Mouse (Mus musculus): ENCODE results near the gene Myb.

The Myb gene

DNA sequence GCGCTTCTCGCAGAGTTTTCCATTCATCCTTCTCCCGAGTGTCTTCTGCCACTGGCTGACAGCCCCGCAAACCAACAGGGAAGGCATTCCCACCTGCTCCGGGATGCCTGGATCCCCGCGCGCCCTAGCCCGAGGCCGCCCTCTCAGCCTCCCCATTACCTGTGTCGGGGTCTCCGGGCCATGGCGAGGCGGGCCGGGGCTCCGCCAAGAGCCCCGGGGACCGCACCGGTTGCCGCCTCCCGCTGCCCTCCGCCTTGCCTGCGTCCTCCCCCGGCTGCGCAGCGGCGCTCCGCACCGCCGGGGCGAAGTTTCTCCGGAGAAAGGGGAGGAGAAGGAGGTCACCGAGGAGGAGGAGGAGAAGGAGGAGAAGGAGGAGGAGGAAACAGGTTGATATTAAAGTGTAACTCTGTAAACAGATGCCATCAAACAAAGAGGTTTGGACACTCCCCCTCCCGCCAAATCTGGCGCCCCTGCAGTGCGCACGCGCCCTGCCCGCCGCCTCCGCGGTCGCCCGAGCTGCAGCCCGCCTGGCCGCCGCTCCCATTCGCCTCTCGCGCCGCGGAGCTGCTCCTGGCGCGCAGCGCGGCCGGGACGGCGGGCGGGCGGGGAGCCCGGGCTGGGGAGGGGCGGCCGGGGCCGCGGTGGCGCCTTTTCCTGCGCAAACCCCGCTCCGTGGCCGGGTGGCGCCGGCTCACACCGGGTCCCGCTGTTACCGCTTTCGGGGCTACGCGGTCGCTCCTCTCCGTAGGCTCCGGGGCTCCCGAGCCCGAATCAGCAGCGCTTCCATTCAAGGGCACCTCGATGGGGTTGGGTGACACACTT is at the start of gene Myb:
TSS of gene Myb (minus strand) at position 448 of the 822 bp plus-strand sequence.
- peak; percentile 85 for DNase-seq

DNA sequence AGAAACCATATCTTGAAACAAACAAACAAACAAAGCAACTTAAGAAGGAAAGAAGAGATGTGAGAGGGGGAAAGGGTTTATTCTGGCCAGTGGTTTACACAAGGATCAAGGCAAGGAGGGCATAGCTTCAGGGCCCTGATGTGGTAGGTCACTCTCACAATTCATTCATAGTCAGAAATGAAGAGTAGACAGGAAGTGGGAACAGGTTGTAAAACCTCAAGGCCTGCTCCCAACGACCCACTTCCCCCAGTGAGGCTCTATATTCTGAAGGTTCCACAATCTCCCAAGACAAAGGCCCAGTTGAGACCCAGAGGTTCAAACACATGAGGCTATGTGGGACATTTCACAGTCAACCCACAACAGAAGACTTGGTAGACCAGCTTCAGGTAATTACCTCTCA is 46.6 kb upstream of the Myb start:
- DNase-seq = no peak

DNA sequence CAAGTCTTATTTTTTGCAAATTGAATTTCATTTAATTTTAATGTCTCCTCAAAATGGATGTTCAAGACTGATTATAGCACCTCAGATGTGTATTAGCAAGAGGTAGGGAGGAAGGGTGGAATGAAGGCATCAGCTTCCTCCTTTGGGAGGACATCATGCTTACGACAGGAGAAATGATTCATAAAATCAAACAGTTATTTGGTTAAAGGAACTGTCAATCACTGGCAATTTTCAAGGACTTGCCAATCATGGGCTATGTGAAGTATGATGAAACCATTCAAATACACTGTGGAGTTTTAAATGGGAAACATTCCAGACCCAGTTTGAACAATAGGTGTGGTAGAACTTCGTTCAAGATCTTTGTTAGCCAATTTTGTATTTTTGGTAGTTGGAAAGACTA is 45.4 kb upstream of the Myb start:
- no peak for DNase-seq

DNA sequence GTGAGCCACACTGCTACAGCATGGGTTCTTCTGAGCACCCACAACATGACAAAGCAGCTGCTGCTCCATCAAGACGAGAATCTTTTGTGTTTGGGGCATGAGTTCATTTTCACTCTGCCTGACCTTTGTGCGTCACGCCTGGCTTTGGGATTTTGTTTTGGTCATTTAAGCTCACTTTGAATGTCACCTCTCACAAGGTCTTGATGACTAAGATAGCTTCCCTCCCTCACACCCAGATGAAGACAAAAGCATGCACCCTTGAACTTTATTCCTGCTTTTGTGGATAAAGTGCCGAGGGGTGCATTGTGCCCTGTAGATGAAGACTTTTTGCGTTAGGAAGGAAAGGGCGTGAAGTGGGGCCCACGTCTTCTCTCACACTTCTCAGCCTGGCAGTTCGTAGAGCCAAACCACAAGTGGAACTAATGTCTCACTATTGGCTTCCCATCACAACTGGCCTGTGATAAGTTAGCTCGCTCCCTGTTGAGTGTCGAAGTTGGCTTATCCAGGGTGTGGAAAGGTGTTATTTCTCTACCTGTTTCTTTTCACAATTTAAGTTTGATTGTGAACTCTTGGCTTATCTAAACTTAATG is 43.8 kb upstream of the Myb start:
- DNase-seq = no peak

DNA sequence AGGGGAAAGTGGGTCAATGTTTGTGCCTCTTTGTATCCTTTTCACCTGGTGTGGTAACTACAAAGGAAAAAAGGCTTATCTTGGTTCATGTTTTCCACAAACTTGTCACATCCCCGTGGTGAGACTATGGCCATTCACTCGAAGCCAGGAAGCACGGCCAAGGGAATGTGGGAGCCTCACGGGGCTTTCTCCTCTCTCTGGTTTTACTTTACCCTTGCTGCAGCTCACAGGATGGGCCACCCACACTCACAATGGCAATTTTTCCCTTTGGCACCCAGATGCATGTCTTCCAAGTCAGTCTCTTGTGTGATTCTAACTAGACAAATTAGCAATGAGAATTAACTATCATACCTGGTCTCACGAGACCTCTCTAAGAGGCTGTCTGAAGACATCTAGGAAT is 43.1 kb upstream of the Myb start:
- no peak for DNase-seq

DNA sequence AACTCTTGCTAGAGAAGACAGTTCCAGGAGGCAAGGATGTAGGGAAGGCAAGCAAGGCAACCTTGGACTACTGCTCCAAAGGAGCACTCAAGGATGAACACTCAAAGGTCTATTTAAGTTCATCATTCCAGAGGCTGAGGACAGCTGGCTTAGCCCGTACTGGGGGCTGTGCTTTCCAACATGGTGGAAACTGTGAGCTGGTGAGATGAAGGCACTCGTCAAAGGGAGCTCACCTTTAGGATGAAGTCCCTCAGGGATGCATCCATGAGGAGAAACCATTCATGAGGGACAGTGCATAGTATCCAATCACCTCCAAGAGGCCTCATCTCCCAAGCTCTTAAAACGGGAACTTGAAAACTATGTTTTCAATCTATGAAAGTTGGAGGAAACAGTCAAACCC is 42.7 kb upstream of the Myb start:
- DNase-seq = no peak

DNA sequence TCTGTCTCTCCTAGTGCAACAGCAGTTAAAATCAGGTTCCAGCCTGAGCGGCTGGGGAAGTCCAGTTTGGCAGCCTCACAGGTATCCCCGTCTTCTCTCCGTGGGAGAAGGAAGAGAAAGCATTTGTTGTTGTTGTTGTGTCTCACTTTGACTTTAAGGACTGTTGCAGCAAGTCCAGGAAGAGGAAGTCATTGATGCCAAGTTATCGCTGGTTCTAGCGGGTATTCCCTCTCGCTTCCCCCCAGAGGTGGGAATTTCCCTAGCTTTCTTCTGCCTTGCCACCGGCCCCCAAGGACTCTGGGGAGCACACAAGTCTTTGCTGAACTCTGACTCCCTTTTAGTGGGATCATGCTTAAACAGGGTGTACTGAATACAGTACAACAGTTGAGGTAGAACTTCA is 40.0 kb upstream of the Myb start:
- no peak for DNase-seq

DNA sequence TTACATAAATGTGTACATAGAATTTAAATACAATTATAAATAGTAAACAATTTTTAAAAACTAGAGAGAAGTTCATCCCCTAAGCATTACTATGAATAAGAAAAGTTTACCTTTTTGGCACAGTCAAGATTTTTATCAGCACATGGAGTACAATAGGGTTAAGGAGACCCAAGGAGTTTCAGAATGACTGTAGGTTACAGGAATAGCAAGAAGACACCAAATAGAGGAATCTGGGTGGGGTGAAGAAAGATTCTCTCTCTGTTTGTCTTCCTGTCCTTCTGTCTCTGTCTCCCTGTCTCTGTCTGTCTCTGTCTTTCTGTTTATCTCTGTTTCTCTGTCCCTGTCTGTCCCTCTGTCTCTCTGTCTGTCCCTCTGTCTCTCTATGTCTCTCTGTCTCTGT is 39.5 kb upstream of the Myb start:
- no peak for DNase-seq

DNA sequence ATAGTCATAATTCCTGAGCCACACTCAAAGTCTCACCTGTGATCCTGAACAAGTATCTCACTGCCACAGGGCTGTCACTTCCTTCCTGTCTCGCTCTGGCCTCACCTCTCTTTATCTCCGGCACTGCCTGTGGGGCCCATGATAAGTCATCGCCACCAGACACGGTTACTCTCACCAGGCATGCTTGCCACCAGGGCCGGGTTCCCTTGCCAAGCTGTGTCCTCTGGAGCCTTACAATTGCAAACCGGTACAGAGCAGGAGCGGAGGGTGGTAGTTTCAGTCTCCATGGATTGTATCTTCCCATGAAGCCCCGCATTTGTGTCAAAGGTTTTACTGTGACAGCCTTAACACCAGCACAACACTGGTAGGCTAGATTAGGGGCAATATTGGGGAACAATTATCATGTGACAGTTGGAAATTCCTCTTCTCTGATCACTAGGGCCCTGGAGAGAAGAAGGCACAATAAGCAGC is 35.9 kb upstream of the Myb start:
- peak; percentile 92 for DNase-seq

DNA sequence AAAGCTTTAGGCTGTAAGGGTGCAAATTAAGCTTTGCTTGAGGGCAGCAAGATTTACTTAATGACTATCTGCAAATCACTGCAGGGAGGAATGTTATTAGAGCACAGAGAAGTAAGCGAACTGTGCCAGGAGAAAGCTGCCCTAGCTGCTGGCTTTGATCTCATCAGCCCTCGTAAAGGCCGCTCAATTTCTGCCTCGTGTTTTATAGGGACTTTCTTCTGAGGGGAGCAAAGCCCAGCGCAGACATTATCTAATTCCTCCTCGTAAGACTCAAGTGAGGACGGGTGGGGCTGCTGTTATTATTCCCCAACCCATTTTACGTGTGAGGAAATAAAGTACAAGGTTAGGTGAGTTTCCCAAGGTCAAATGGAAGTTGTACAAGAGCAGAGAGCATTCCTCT is 34.8 kb upstream of the Myb start:
- no peak for DNase-seq

DNA sequence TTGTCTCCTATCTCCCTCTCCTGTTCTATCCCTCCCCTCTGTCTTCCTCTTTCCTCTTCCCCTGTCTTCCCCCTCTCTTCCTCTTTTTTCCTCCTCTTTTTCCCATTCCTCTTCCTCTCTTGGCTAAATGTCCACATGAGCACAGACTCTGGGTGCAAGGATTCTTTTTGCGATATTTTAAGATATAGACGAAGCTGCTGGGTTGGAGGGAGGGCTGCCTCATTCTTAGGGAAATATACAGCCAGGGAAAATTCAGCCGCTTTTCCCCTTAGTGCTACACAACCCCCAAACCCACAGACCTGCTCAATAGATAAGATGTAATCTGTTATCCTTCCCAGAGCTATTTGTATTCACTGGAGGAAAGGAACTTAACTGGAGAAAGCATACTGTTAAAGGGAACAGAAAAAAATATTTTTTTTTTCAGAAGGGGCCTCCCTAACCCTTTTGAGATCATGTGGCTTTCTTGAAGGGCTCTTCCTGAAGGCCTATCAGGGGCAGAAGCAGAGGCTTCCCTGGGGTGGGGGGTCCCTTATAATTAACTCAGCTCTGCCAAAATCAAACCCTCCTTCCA is 33.2 kb upstream of the Myb start:
- DNase-seq = no peak

DNA sequence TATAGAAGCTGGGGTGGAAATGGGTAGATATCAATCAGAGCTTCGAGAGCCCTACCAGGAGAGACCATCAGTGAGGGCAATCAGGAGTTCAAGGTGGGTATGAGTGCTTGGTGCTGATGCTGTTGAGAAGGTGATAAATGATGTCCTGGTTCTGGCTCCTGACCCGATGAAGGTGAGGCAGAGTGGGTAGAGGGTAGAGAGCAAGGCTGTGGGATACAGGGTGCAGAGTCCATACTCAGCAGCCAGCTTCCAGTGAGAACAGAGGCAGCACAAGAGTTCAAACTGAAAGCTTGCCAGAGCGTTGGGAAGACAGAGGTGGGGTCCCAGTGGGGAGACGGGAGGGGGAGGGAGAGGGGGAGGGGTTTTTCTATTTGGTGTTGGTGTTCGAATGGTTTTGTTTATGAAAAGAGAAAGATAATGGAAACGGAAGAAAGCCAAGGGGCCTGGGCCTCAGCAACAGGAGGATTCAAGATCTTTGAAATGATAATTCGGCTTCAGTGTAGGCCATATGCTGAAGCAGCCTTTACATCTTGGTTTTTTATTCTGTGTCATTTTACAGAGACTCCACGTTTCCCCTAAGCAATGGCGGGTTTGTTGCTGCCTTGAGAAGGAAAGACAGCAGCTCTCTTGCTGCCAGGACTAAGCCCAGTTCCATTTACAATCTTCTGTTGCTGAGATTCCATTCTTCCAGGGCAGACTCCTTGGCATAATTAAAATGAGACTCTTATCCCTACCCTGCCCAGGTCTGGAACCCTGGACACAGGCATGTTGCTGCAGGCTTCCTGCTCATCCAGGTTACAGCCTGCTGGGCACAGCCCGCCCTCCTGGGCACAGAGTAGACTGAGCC is 32.5 kb upstream of the Myb start:
- DNase-seq = no peak

DNA sequence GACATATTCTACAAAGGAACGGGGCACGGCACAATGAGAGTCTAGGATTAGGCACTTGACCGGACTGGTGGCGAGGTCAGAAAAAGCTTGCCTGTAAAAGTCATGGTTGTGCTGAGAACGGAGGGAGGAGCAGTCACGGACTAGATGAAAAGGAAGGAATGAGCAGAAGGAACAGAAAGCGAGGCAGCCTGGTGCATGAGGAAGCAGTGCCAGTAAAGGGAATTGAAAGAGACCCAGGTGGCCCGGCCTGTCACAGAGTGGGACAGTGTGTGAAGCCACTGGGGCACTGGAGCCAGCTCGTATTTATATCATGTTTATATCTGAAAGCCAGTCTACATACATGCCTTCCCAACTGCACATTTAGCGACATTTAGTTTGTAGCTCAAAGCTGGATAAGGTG is 31.7 kb upstream of the Myb start:
- no peak for DNase-seq

DNA sequence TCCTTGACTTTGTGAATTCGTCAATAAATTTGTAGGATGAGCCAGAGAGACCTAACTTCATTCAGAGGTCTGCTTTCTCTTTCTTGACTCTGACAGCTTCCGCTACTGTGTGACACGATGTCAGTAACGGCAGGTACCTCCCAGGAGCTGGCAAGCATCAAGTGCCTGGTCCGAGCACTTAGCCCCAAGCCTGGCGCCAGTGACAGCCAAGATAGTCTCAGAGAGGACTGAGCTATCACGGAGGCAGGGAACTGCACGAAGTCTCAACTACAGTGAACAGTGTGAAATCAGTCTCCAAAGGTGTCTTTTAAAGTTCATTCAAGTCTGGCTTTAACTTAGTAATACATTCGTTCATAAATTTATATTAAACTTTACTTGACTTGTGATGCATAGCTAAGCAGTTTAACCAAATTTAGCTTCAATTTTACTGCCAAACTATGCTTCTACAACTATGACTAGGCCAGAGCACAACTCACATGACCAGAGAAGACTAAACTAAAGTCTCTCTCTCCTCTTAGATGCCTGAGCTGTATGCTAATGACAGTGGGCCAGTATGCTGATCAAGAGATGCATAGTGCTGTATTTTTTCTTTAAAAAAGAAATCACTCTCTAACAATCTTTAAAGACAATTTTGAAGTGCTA is 29.1 kb upstream of the Myb start:
- no peak for DNase-seq

DNA sequence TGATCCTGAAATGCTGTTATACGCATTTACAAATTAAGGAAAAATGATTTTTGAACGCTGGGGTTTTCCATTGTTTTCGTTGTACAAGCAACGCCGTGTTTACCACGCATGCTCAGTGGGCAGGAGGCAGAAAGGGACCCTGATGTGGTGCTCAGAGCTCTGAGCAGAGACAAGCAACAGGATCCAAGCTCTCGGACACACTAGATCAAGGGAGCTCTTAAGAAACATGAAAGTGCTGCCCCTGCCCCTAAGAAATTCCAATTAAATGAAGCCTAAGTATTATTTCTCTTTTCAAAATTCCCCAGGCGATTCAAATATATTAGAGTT is 28.5 kb upstream of the Myb start:
- DNase-seq = no peak

DNA sequence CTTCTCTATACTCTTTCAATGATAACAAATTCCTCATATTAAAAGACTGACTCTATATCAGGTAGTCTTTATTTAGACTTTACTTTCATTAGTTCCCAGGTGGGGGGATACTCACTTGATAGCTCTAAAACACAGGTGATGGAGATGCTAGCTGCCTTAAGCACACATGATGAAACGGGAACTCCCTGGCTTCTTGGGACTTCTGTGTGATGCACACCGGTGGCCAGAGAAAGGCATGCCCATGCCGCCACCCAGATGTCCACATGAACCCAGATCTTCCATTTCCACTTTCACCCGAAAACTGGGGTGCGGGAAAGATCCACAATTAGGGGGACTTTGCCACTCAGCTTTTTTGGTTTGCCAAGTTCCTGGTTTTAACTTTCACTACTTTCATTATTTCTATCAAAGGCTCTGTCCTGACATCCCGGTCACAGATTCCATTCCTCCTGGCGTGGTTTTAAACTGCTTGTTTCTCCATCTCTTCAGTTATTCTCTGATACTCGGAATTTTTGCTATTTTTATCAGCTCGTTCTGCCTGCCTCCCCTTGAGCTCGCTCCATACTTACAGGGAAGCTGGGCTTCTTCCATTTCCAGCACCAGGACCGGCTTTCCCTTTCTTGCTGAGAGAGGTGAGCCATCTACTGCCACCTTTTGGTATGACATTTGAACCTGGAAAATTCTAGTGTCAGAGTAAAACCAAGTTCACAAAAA is 27.9 kb upstream of the Myb start:
- peak; percentile 69 for DNase-seq

DNA sequence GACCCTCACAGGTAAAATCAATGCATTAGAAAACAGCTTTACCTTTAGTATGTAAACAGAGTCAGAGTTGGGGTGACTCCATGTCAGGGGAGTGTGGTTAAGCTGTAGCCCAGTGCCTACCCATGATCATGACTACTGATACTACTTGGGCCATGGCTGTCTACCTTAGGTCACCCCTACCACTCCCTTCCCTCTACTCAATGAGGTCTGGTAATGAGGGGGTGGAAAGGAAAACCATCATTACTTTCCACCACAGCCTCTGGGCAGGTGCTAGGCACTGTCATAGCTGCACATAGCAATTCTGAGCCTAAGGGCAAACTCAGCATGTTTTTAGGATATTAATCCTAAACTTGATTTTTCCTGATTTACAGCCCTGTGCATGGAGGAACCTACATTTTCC is 27.1 kb upstream of the Myb start:
- DNase-seq = no peak

DNA sequence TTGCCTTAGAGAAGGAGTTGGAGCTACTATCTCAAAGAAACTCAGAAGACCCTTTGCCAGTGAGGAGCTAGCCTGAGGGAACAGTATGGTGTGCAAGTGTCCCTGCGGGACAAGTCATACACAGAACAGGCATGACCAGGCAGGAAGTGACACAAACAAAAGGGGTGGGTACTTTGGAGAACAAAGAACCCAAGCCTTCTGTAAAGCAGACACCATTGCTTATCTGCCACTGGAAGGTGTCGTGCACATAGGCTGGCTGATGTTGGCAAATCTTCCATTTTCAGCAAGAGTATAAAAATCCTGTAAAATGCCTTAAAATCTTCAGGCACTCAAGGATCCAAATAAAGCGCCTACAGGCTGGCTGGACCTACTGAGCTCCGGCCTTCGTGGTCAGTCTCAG is 25.9 kb upstream of the Myb start:
- no peak for DNase-seq

DNA sequence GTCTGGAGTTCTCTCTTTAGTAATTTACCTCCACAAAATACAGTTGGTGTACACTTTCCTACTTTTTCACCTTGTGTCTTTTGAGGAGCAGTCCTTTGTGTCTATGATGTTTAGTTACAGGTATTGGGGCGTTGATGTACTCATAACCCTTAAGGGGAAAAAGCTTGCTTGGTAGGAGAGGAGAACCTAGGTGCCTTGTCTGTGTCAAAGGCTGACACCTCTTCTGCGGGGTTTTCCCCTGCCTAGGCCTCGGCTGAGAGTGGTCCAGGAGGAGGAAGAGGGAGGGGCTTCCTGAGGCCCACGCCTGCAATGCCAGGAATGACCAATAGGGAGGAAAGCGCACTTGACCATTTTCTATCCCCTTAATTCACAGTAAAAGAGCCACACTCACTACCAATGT is 17.9 kb upstream of the Myb start:
- DNase-seq = no peak

DNA sequence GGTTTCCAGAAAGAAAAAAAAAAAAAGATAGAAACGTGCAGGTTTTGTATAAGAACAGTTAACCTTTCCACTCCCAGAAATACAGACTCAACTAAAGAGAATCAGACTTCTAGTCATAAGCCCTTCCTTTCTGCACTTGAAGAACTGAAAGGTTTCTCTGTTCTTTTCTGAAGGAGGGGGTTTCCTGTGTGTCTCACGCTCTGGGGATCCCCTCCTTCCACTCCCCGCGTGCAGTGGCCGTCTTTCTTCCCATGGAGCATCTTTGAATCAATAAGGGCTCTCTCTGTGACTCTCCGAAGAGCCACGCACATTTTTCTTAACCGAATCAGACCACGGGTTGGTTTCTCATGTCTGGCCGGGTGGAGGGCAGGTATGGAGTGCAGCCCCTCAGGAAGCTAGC is 17.5 kb upstream of the Myb start:
- DNase-seq = no peak

DNA sequence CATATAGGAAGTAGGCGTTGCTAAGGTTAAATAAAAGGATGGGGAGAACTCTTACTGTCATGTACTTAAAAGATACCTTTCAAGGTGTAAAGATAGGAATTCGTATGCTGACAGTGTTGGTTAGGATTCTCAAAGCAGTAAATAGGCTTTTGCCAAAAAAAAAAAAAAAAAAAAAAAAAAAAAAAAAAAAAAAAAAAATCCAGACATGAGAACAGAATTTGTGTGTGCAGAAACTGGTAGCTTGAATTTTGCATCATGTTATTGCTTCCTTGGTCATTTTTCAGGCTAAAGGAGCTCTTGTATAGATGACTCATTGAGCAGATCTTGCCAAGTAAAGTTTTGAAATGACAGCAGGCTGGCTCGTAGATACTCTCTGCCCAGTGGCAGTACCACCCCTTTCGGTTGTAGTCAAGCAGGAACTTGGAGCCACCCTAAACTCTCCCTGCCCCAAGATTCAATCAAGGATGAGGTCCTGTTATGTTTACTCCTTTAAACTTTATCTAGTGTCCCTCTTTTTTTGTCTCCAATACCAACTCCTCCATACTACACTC is 11.9 kb upstream of the Myb start:
- DNase-seq = no peak

DNA sequence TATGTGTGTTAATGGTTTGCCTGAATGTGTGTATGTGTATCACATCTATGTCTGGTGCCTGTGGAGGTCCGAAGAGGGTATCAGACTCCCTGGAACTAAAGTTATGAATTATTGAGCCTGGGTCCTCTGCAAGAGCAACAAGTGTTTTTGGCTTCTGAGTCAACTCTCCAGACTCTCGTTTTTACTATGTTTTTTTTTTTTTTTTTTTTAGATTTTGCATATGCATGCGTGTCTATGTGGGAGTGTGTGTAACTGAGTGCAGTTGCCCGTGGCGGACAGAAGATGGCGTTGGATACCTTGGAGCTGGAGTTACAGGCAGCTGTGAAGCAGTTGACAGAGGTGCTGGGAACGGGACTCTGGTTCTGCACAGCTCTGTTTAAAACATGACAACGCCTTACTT is 7.7 kb upstream of the Myb start:
- DNase-seq = no peak

Data from liver (tissue).